Mouse (Mus musculus) inflammation-experienced regulatory T-cells, adult 6 months (primary cell): ENCODE results near the gene Large2. TPM values are rescaled to one million over a fixed set of nuclear protein-coding genes. Genes with fewer than 3 reads are reported as not detected.
A peak's percentile ranks its signal among the peaks of the same experiment; 100 is the strongest.
"Not testable (repeated sequence)": the region's sequence is repeated elsewhere in the genome, so short reads cannot be mapped to it uniquely, and the experiment has no call there.

Experiments used
- ATAC-seq: one replicate; pipeline ENCODE4 v1.8.0; 2017
- polyA plus RNA-seq, 3 experiments: library from polyadenylated mRNA; unstranded; fragments of 100-300 nt; shearing (Covaris generic); gene quantifications; one replicate each; pipeline ENCODE4 v1.2.1; 2017

The Large2 gene
- 1 to 10 TPM in 1 of 3 experiments, under 1 TPM in 1, not detected in 1; 0.23 to 1.3 TPM for polyA plus RNA-seq

DNA sequence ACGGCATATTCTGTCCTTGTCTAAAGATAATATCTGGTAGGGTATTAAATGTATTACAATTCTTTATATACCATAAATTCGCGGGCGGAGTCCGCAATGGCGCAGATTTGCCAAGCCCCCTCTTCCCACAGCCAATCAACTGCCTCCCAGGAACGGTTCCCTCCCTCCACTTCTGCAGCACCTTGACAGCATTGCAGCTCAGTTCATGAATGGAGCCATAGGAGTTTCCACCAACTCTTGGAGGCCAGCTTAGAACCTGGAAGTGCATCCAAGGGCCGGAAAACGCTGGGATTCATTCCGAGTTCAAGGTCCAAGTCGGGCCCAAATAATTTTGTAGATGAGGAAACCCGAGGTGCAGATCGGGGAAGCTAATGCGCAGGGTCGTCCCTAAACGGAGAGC, at the start of gene Large2, which contains the start of gene Pex16:
Gene Large2, minus strand, starts transcription at position 356 of the 400 bp plus-strand sequence.
Gene Pex16, plus strand, starts transcription at position 163 of the 400 bp plus-strand sequence.
- no peak for ATAC-seq

DNA sequence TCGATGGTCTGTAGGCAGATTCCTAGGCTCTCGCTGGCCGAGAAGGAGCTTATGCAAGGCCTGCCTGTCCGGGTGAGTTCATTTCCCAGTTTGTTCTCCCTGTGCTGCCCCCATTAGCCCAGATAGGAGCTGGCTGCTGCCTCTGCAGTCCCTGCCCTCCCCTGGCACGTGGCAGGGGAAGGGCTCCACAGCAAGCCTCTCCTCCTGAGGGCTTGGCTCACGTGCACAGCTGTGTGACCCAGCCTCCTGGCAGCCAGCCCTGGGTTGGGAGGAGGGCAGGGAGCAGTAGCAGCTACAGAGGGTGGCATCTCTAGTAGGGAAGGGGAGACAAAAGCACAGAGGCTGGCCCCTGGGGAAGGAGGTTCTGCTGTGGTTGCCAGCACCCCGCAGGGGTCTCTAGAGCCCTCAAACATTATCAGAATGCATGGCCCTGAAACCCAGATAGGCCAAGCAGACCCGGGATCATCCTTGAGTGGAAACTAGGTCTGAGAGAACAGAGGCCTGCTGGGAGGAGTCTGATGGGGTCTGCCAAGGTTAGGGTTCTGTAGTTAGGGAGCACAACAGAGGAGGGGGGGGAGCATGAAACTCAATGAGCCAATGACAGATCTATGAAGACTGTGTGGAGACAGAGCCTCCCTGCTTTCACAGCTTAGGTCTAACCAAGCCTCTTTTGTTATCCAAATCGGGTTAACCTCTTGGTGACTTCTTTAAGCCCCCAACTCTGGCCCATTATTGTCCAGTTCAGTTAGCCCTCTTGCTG, 49.2 kb upstream of the Large2 start:
- ATAC-seq, result no peak

DNA sequence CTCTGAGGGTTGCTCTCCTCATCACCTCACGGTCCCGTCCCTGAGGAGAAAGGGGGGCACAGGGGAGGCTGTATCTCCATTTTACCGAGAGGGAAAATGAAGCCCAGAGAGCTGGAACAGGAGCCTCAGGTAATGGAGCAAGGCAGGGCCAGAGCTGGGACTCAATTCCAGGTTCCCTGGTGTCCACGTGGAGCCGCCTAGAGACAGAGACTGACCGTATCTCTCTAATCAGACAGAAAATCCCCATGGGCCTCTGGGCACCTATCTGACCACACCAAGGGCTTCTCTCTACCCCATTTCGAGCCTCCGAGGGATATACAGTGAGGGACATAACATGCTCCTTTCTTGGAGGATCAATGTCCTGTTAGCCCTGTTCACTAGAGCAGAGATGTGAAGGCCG, 48.5 kb upstream of the Large2 start:
- ATAC-seq, result no peak

DNA sequence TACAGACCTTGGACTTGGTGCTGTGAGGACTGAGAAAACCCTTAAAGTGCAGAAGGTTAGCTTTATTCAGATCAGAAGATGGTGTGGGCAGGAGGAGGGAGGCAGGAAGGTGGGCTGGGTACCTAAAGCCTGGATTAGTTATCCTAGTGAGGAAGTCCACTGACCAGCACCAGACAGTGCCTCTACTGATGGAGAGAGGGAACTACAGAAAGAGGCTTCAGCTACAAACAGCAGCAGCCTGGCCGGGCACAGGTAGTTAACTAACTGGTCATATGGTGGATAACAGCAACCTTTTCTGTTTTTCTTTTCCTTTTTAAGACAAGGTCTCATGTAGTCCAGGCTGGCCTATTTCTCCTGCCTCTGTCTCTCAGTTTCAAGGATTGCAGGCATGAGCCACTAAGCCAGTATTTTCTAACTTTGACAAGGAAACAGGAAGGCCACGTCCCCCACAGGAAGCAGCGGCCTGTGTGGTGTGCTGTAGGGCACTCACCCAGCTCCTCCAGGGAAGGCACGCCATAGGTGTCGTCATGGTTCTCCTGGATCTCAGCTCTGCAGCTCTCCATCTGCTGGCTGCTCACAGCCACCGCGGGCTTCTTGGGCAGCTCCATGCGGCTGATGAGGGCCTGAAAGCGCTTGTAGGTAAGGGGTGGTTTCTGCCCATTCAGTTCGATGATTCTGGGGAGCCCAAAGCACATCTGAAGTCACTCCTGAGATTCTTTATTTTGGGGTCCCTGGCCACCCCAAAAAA, 47.9 kb upstream of the Large2 start:
- no peak for ATAC-seq

DNA sequence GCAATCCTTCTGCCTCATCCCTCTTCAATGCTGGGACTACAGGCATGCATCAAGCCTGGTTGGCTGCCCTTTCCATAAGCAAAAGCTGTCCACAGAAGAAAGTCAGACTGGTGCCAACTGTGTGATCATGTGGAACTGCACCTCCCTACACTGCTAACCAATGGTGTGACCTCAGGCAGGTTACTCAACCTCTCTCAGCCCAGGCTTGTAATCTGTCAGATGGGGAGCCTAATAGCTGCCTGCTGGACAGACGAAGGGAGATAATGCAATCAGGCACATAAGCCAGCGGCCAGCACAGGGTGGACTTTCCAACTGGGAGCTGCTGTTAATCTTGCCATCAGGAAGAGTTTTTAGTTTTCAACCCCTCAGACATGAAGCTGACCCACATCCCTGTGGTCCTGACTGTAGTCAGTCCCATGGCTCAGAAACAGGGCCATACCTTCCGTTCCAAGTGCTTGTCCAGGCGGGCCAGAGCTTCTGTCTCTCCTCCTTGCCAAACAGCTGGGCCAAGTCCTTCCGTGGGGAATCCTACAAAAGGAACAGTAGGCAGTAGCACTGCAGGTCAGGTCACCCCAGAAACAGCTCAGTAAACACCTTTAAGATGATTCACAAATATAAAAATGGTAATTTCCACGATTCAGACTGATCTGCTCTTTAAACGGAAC, 47.2 kb upstream of the Large2 start:
- ATAC-seq, result no peak

DNA sequence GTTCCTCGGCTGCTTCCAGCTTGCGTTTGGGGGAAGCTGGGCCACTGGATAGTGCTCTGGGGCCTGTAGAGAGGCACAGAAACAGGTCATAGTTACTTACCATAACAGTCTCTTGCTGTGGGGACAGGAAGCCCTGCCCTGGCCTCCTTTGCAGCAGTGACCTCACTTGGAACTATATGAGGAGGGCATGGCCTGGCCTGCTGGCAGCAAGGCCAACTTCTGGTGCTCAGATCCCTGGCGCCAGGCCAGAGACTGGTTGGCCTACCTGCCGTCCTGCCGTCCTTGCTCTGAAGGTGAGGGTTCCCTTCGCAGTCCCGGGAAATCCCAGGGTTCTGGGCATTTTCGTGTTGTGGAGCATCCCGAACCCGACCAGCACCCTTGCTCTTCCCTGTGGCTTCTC, 37.0 kb upstream of the Large2 start:
- ATAC-seq, result no peak

DNA sequence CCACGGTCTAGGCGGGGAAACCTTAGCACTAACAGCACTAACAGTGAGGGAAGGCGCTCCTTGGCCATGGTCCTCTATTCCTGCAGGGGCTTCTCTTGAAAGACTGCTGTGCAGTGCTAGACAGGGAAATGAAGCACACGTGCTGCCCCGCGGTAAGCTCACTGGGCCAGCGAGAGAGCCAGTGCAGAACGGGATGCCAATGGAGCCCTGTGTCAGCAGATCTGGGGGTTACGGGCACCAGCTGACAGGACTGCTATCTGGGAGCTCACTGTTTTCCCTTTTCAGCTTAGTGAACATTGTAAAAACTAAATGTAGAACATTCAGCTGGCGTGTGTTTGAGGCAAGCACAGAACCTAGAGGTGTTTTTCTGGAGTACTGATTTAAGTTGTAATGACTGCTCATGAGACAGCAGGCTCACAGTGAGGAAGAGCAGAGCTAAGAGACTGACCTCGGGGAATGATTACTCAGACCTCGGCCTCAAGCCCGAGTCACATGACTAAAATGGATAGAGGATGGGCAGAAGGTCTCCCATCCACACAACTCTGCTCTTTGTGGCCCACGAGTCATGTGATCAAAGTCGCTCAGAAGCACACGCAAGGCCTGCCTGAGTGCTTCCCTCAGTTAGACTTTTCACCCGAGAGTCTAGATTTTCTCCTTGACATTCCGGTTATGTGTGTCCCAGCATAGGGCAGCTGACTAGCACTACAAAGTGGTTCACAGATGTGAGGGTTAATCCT, 33.8 kb upstream of the Large2 start:
- no peak for ATAC-seq

DNA sequence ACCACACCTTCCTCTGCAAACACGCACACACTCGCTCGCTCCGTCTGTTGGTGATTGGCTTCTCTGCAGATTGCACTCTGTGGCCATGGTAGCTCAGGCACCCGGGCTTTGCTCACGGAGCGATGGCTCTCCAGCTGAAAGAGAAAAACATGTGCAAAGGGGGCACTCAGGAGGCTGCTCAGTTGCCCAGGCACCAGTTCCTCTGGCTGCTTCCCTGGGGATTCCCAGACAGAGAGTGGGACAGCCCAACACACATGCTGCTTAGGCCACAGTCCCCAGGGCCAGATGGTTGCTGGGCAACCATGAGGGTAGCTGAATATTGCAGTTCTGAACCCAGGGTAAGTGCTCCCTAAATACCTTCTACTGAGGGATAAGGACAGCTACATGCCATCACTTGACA, 31.0 kb upstream of the Large2 start:
- ATAC-seq, result no peak

DNA sequence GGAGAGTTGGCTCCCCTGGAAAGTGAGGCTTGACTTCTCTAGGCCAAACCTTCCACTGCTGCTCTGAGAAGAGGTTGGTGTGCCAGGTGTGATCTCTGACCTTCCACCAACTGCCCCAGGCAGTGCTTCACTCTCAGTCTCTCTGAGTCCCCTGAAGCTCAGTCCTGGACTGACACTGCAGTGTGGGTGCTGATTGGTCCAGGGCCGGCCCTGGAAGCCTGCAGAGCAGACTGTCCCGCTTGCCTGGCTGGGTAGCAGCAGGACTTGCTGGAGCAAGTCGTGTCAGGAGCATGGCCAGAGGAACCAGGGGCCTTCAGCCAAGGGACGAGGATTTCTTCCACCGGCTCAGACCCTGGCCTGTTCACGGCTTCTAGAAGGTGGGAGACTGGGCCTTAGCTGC, 30.1 kb upstream of the Large2 start:
- no peak for ATAC-seq

DNA sequence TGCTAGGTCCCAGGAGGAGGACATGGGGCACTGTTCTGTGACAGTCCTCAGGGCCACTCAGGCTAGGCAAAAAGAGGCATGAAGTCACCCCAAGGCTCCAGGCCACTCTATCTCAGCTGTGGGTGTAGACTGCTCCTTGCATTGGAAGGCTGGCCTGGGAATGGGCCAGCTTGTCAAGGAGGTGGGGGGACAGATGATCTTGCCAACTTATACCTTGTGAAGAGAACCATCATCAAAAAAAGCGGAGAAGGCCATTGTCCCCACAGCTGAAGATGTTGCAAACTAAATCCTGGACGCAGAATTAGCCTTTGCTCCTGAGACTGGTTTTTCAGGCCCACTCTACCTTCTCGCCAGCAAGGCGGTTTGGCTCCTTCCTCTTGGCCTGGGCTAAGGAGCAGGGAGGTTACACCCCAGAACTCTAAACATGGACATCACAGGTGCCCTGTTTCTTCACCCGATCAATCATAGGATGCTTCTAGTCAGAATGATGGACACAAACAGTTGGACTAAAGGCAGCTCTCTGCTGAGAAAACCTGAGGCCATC, 29.2 kb upstream of the Large2 start:
- no peak for ATAC-seq

DNA sequence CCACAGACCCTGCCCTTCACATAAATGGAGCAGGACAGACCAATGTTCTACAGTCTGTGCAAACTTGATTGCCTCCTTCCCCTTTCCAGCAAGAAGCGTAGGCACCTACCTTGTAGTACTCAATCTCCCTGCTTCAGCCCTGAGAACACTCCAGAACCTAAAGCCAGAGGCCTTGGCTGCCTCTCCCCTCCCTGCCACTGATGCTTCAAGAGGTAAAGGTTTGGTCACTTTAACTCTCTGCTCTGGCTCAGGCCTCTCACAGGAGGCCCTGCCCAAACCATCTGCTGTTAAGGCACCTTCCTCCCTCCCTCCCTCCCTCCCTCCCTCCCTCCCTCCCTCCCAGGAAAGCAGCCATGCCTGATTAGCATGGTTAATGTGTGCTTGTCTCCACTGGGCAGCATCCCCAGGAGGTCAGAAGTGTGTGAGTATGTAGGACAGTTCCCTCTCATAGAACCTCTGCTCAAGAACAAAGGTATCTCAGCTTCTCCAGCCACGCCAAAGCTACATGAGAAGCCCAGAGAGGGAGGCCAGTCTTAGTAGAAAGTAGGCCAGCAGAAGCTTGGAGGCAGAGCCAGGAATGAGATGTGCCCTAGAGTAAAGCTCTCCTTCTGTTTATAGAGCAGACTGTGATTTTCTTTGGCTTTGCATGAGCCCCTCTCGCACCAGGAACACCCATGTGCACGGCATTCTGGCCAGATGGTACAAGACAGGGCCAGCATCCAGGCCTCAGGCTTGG, 28.1 kb upstream of the Large2 start:
- no peak for ATAC-seq

DNA sequence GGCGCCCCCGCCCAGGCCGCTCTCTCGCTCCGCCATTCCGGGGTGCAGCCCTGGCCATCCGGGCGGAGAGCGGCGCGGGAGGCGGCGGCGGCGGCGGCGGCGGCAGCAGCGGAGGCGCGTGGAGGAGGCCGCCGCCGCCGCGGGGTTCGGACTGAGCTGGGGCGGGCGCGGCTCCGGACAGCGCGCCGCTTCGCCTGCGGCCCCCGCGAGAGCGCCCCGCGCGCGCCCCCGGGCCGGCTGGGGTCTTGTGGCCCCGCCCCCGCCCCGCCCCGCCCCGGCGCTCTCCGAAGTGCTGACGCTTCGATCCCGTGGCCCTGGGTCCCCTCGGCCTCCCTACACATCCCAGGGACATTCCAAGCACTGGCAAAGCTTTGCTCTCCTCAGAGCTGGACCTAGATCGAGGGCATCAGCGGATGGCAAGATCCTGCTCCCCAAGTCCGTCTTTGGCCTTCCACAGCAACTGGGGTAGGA, 26.5 kb upstream of the Large2 start, which contains the start of gene Mapk8ip1:
Gene Mapk8ip1, minus strand, starts transcription at position 173 of the 471 bp plus-strand sequence.
- no peak for ATAC-seq

DNA sequence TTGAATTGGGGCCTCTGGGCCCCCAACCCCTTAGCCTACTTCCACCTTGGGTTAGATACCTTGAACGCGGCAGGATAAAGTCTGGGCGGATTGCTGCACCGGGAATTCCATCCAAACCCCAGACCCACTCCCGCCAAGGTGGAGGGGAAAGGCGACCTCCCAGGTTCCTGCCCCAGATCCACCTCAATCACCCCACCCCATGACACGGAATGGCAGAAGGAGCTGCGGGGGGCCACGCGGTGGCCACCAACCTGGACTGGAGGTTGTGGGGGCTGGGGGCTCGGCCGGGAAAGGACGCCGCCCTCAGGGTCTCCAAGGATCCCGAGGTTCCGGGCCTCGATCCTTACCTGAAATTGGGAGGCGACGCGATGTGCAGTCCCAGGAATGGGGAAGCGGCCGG, 26.0 kb upstream of the Large2 start:
- no peak for ATAC-seq

DNA sequence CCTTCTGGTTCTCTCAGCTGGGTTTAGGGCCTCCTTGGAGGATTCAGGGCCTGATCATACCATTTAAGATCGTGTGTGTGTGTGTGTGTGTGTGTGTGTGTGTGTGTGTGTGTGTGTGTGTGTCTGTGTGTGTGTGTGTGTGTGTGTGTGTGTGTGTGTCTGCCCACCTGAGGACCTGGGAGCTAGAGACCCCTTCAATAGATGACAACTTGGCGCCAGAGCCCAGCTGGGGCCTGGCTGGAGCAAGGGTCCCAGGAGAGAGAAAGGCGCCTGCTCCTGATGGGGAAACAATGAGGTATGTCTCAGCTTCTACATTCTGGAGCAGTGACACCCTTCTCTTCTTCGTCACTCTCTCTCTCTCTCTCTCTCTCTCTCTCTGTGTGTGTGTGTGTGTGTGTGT, 25.2 kb upstream of the Large2 start:
- not testable (repeated sequence) for ATAC-seq

DNA sequence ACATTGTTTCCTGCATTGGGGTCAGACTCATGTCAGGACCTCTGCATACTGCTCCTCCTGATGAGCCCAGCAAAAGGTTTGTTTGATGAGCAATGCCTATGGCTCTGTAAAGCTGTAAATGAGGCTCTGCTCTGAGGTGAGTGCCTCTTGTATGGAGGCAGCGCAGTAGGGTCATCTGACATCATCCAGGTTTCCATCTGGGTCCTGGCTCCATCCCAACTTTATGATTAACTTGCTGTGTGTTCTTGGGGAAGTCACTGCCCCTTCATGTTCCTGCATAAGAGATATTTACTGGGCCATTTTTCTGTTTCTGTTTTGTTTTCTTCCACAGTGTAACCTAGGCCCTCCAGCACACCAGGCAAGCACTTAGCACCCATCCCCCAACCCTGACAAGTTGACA, 22.8 kb upstream of the Large2 start:
- ATAC-seq, result no peak

DNA sequence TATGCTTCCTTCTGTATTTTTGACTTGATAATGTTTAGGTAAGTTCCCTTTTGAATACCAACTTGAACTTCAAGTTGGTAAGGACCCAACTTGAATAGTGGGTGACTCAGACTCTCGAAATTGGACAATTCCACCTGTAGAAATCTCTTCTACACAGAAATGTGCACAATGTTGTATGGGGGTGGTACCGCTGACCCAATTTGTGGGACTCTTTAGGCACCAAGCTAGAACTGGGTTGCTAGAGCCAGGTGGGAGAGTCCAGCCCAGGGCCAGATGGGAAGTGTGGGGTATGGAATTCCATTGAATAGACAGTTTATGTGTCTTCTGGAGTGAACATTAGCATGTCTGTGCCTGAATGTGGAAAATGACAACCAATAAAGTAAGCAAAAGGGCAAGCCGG, 20.9 kb upstream of the Large2 start:
- no peak for ATAC-seq

DNA sequence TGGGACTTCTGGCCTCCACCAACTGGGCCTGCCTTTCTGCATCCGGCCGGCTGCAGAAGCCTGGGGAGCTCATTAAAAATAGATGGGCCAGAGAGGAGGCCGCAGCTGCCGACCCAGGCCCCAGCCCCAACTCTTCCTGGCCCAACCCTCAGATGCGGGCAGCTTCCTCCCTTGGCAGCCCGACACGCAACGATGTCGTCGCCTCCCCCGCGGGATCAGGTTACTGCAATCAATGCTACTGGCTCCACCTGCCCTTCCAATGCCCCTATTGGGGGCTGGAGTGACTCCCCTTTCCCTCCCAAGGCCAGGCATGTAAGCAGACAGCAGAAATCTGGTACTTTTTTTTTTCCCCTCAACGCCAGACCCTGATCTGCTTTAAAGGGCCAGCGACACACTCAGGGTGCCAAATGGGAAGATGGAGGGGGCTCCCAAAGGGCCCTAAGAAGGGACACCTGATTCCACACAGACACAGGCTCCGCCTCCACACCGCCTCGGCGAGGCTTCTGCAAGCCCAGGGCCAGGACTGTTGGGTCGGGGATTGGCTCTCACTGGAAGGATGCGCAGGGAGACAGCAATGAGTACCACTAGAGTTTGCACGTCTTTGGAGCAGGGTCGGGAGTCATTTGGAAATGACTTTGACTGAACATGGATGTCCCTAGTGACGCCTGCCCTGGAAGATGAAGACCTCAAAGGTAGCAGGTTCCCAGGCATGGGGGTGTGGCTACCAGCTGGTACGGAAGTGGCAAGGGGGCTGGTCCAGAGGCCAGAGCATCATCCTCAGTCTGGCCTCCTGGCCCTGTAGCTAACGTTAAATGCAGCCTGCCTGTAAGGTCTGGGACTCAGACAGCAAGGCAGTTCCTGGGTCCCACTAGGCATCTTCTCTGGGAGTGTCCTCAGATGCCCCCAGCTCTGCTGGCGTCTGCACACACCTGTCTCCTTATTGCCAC, 17.9 kb upstream of the Large2 start:
- ATAC-seq, result peak; percentile 56

DNA sequence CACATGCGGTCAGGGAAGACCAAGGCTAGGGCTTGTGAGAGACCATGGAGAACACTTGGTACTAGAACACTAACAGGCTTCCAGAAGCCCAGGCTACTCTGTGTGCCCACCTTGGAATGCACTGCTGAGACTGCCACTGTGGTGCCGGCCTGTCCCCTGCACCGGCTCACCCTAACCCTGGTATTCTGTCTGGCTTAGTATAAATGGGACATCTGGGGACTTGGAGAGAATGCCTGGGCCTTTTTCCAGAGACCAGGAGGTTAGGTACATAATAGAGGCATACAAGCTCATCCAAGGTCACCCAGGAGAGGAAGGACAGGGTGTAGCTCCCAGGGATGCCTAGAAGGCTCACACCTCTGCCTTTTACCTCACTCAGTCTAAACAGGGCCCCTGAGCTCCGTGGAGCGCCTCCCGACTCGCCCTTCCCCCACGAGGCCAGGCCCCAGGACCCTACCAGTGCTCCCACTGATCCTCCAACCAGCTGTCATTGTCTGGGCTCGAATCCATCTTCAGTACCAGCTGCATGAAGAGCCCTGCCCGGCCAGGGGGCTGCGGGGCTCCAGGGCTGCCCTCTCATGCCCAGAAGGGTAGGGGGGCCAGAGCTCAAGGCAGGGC, 17.1 kb upstream of the Large2 start:
- no peak for ATAC-seq

DNA sequence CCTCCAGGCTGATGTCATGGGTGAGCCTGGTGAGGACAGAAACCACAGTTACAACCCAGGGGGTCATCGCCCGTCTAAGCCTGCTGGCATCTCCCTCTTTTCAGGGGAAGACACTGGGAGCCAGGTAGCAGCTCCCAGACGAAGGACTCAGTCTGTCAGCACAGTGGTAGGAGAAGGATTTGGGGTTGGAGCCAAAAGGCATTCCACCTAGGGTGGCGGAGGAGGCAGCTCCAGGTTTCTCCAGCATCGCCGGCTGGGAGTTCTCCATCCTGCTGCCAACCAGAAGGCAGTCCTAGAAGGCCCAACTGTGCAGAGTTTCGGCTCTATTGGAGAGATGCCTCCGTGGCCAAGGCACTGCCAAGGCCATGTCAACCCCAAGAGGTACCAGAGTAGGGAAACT, 16.4 kb upstream of the Large2 start:
- ATAC-seq, result no peak
